Mouse (Mus musculus): ENCODE measurements around the gene Mrps31.

Gene Mrps31

GRCm38 (mm10) chr8:22411282-22411702 lies at the start of gene Mrps31:
Mrps31 (plus strand) TSS chr8:22411361.
- peak; percentile 82 to 83 for DNase-seq

DNA sequence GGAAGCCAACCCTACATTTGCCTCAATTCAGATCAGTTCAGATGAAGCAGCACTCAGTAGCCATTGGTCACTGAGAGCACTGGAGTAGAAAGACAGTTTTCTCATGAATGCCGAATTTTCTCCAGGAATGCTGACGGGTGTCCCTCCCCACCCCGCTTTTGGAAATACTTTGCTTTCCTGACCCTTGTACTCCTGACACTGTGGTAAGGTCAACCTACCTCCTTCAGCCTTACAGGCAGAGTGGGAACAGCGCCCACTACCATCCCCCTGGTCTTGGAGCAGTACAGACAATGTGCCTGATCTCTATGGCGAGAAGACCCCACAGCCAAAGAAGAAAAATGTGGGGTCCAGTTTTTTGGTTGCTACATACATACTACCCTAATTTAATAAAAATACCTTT lies 34.9 kb upstream of the Mrps31 start:
- no peak for DNase-seq

GRCm38 (mm10) chr8:22376903-22377302 lies 34.3 kb upstream of the Mrps31 start:
- peak; percentile 55 to 60 for DNase-seq

- no peak for DNase-seq
Measured at GRCm38 (mm10) chr8:22380934-22381333, 30.2 kb upstream of the Mrps31 start.

- DNase-seq: no peak
Measured at GRCm38 (mm10) chr8:22382824-22383595, 28.2 kb upstream of the Mrps31 start.

DNA sequence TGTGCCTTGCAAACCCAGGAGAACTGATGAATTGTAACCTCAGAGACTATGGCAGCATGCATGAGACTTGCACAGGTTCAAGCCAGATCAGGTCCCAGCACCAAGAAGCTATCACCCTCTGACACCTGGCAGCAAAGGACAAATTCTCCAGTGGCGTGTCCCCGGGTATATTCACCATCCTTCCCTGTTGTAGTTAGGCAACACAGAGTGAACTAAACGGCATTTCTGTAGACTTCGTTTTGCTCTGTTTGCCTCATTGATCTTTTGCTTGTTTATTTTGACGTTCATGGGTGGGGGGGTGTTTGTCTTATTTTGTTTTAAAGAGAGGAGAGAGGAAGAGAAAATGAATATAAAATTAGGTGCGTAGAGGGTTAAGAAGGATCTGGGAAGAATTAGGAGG lies 26.0 kb upstream of the Mrps31 start:
- no peak for DNase-seq

DNA sequence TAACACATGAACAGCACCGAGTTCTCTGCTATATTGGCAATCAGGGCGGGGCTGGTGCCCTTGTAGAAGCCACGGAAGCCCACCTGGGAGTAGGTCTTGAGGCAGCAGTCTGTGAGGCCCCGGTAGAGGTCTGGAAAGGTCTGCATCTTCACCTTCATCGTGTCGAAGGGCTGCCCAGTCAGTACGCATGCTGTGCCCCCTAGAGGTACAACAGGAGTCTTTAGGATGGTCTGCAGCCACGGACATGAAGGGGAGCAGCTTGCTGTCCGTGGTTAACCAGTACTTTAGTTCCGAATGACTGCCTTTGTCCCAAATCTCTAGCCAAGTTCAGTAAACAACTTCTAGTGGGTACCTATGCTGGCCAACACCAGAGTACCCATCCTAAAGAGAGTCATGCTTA lies 21.3 kb upstream of the Mrps31 start:
- no peak for DNase-seq

DNA sequence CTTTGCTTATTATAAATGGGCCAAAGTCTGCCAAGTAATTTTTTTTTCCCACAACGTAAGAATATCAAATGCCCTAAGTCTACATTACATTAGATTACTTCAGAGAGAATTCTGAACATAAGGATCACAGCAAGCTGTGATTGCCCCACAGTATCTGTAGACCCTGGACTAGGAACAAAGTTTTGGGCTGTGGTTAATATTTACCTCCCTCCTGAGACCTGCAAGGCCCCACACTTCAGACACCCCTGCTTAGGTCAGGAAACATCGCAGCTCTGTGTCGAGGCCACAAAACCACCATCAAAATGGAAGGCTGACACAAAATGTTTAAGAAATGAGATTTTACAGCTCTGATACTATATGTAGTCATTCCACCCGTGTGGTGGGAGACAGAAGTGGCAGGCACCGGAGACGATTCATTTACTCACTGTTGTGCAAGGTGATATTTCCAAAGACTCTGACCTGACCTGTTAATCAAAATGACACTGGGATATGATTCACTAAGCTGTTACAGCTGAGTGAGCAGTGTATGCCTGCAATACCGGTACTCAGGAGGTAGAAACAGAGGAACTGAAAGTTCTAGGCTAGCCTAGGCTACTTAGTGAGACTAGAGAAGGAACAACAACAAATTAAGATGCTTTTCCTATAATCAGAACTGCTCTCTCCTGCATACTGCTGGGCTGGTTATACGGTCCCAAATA lies 20.2 kb upstream of the Mrps31 start:
- no peak for DNase-seq

DNA sequence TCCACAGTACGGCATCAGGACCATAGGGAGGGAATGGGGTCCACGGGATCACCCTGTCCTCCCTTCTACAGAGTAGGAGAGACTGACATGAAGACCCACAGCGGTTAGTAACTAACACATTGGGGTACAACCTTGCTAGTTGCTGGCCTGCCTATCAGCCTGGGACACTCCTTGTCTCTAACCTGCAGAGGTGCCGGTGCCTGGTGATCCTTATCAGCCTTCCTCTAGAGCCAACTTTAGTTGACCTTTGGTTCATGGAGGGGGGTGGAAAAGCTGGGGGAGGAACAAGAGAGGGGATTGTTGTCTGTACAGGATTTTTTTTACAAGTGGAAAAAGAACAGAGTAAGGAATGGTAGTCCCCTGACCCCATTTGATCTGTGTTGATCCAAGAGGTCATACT lies 16.7 kb upstream of the Mrps31 start:
- no peak for DNase-seq

DNA sequence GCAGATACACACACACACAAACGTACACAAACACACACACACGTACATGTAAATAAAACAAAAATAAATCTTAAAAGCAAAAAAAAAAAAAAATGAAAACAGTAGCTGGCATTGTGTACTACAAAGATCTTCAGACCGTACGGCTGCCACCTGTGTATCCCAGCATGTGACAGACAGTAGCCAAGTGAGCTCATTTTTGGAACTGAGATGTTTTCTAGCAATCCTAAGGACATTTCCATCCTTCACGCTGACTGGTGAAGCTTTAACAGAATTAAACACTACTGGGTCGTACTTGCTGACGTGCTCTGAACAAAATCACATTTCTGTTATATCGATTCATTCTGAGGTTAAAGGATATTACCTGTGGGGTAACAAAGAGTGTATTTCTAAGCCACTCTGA lies 15.9 kb upstream of the Mrps31 start:
- no peak for DNase-seq

DNA sequence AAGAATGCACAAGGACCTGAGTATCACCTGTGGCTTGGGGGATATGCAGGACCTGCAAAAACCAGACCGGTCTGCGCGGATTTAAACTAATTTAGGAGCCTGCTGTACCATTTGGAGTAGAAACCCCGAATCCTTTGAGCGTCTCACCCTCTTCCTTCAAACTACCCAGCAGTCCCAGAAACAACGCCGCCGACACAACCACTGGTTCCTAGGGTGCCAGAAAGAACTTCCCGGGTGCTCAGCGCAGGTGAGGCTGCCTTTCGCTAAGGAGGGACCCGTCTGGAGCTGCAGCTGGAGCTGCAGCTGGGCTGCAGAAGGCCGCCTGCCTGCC lies 13.4 kb upstream of the Mrps31 start:
- no peak for DNase-seq

GRCm38 (mm10) chr8:22398142-22398951 lies 12.8 kb upstream of the Mrps31 start, which contains the start of gene Slc25a15:
Slc25a15 (minus strand) TSS chr8:22398597.
- DNase-seq: peak; percentile 87 to 89

DNA sequence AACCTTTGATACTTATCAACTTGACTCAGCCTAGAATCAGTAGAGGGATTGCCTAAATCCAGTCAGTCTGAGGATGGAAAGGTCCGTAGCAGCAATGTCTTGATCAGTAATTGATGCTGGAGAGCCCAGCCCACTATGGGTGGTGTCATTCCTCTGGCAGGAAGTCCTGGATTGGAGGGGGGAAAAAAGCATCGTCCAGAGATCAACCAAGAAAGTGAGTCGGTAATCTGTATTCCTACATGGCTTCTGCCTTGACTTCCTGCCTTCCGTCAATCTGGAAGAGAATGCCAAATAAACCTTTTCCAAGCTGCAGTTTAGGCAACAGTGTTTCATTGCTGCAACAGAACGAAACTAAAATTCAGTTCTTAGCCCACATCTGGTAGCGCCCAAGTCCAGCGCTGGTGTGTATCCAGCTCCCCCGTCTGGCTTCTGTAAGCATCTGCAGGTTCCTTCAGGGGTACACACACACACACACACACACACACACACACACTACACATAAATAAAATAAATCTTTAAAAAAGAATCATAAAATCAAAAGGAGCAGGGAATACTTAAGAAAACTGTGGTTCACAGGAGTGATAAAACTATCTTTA lies 11.8 kb upstream of the Mrps31 start:
- DNase-seq: no peak

GRCm38 (mm10) chr8:22400593-22400992 lies 10.6 kb upstream of the Mrps31 start:
- no peak for DNase-seq

DNA sequence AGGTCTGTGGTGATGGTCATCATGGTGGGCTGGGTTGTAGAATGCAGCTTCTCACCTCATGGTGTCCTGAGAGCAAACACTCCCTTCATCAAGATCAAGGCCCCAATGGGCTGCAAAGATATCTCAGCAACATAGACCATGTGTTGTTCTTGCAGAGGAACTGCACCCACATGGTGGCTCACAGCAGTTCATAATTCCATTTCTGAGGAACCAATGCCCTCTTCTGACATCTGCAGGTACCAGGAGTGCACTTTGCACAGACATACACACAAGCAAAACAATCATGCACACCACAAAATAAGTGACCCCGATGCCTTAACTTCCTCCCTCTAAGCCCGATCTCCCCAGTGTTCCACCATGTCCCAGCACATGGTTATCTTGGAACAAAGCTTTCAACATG lies 7.9 kb upstream of the Mrps31 start:
- no peak for DNase-seq

GRCm38 (mm10) chr8:22405733-22406132 lies 5.4 kb upstream of the Mrps31 start:
- no peak for DNase-seq

DNA sequence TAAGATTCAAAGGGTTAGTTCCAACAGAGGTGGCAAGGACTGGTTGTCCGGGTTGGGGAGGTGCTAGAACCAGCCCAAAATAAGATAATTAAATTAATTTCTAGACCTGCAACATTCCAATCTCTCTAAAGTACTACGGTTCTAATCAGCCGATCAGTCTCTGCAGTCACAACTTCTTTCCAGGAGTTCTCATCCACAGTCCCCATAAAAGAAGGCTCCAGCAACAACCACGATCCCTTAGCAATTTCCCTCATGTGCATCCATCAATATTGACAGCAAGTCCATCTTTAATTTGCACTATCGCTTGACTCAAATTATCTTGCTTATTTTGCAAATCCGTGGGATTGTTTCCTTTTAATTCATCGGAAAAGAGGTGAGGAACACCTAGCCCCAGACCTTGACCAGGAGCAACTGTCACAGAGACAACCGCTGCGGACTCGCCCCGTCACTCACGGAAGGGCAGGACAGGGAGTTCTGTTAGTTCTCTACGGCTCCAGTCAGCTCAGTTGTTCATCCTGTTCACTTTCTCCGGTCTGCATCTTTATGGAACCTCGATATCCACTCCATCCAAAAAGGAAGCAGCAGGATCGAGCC lies 376 bp upstream of the Mrps31 start:
- no peak for DNase-seq

DNA sequence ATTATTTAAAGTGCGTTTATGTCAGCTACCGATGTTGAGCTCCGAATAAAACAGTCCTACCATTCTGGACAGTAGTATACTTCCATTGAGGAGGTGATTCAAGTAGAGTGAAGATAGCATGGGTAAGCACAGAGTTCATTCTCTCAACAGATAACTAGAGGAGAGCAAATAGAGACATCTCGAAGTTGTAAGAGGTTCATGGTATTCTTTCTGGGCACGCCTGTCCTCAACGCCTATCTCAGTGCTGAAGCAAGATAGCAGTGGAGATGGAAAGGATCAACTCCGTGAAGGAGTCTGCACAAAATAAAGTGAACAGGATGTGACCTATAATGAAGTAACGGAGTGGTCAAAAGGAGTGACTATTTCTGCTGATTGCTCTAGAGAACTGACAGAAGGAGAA lies 810 bp downstream of the Mrps31 start:
- DNase-seq: no peak
